Mouse (Mus musculus): ENCODE data around the gene Abcb5. TPM values are rescaled to one million over a fixed set of nuclear protein-coding genes. Genes with fewer than 3 reads are reported as not detected.

Abcb5 gene
- total RNA-seq (2014; rRNA removed) (not detected in 2 replicates), polyA plus RNA-seq (2015; fragmentation: Nextera tagmentation; extraction: Ambion mirVana) (not detected in 2 replicates)

GRCm38 (mm10) chr12:118966321-118966720 lies at the start of gene Abcb5:
Abcb5 (minus strand) TSS chr12:118966421.
- 87% methylated on average over 4 of the region's 4 CpGs for WGBS
- Histone ChIP-seq H3K4me3 (ENCODE audit: low read depth, low read length) (no peak within 1 kb of the TSS), H3K27ac (ENCODE audit: low read depth, low read length) (no peak within 1 kb of the TSS), H3K36me3 (ENCODE audit: insufficient read depth, low read length) (no peaks in the 10 kb centered on the region), H3K4me1 (ENCODE audit: insufficient read depth, low read length) (no peaks in the 10 kb centered on the region), H3K9me3 (ENCODE audit: low read length) (no peaks in the 10 kb centered on the region), H3K4me2 (ENCODE audit: low read depth, low read length, poor library complexity, severe bottlenecking) (no peak within 1 kb of the TSS), H3K27me3 (ENCODE audit: insufficient read depth, low read length) (no peaks in the 10 kb centered on the region), H3K9ac (replicated peaks; ENCODE audit: low read length, poor library complexity, severe bottlenecking) (no peak within 1 kb of the TSS)
- DNase-seq (ENCODE audit: low spot score) = no peak
- TF ChIP-seq CTCF (IDR thresholded peaks at IDR 0.05) = no peak
- no peak for ATAC-seq (ENCODE audit: low FRiP score)

GRCm38 (mm10) chr12:118999230-118999629 lies 33.0 kb upstream of the Abcb5 start:
- Histone ChIP-seq H3K4me1 (ENCODE audit: insufficient read depth, low read length) (no peaks in the 10 kb centered on the region), H3K4me3 (ENCODE audit: low read depth, low read length) (no peak overlapping the region), H3K9me3 (ENCODE audit: low read length) (no peaks in the 10 kb centered on the region), H3K36me3 (ENCODE audit: insufficient read depth, low read length) (no peaks in the 10 kb centered on the region), H3K4me2 (ENCODE audit: low read depth, low read length, poor library complexity, severe bottlenecking) (no peak overlapping the region), H3K9ac (replicated peaks; ENCODE audit: low read length, poor library complexity, severe bottlenecking) (no peak overlapping the region), H3K27me3 (ENCODE audit: insufficient read depth, low read length) (no peaks in the 10 kb centered on the region), H3K27ac (ENCODE audit: low read depth, low read length) (no peak overlapping the region)
- 78% methylated on average over 2 of the region's 2 CpGs for WGBS
- ATAC-seq (ENCODE audit: low FRiP score) (no peak), DNase-seq (ENCODE audit: low spot score) (no peak)
- no peak for TF ChIP-seq CTCF (IDR thresholded peaks at IDR 0.05)

- Histone ChIP-seq H3K4me2 (ENCODE audit: low read depth, low read length, poor library complexity, severe bottlenecking) (no peak overlapping the region), H3K9me3 (ENCODE audit: low read length) (no peaks in the 10 kb centered on the region), H3K36me3 (ENCODE audit: insufficient read depth, low read length) (no peaks in the 10 kb centered on the region), H3K9ac (replicated peaks; ENCODE audit: low read length, poor library complexity, severe bottlenecking) (no peak overlapping the region), H3K4me1 (ENCODE audit: insufficient read depth, low read length) (no peaks in the 10 kb centered on the region), H3K27ac (ENCODE audit: low read depth, low read length) (no peak overlapping the region), H3K27me3 (ENCODE audit: insufficient read depth, low read length) (no peaks in the 10 kb centered on the region), H3K4me3 (ENCODE audit: low read depth, low read length) (no peak overlapping the region)
- 86% methylated on average over 1 of the region's 1 CpGs for WGBS
- peak; percentile 68 for TF ChIP-seq CTCF (IDR thresholded peaks at IDR 0.05)
- ATAC-seq (ENCODE audit: low FRiP score) = no peak
- peak; percentile 49 for DNase-seq (ENCODE audit: low spot score)
Observed at GRCm38 (mm10) chr12:118994328-118995166, 28.3 kb upstream of the Abcb5 start.

GRCm38 (mm10) chr12:118984852-118985251 lies 18.6 kb upstream of the Abcb5 start:
- 71% methylated on average over 1 of the region's 1 CpGs for WGBS
- Histone ChIP-seq H3K27ac (ENCODE audit: low read depth, low read length) (no peak overlapping the region), H3K27me3 (ENCODE audit: insufficient read depth, low read length) (no peaks in the 10 kb centered on the region), H3K9ac (replicated peaks; ENCODE audit: low read length, poor library complexity, severe bottlenecking) (no peak overlapping the region), H3K4me3 (ENCODE audit: low read depth, low read length) (no peak overlapping the region), H3K9me3 (ENCODE audit: low read length) (no peaks in the 10 kb centered on the region), H3K4me2 (ENCODE audit: low read depth, low read length, poor library complexity, severe bottlenecking) (no peak overlapping the region), H3K36me3 (ENCODE audit: insufficient read depth, low read length) (no peaks in the 10 kb centered on the region), H3K4me1 (ENCODE audit: insufficient read depth, low read length) (no peaks in the 10 kb centered on the region)
- TF ChIP-seq CTCF (IDR thresholded peaks at IDR 0.05) = no peak
- no peak for ATAC-seq (ENCODE audit: low FRiP score)
- DNase-seq (ENCODE audit: low spot score) = no peak

- Histone ChIP-seq H3K4me3 (ENCODE audit: low read depth, low read length) (peak overlapping the region; percentile 10; the same call in 1 of the 2 replicates), H3K36me3 (ENCODE audit: insufficient read depth, low read length) (no peaks in the 10 kb centered on the region), H3K9me3 (ENCODE audit: low read length) (no peaks in the 10 kb centered on the region), H3K4me1 (ENCODE audit: insufficient read depth, low read length) (0 out of 2 replicates have a peak, but pooled peaks cover 2% of the 10 kb centered on the region), H3K27ac (ENCODE audit: low read depth, low read length) (no peak overlapping the region), H3K27me3 (ENCODE audit: insufficient read depth, low read length) (no peaks in the 10 kb centered on the region), H3K4me2 (ENCODE audit: low read depth, low read length, poor library complexity, severe bottlenecking) (peak overlapping the region; percentile 35), H3K9ac (replicated peaks; ENCODE audit: low read length, poor library complexity, severe bottlenecking) (0 out of 2 replicates have a peak overlapping the region, but pooled peaks have one; percentile 9)
- peak; percentile 74 for ATAC-seq (ENCODE audit: low FRiP score)
- TF ChIP-seq CTCF (IDR thresholded peaks at IDR 0.05) = peak; percentile 93
- peak; percentile 92 for DNase-seq (ENCODE audit: low spot score)
- WGBS = 24% methylated on average over 13 of the region's 13 CpGs
Observed at GRCm38 (mm10) chr12:118930386-118931318, 35.6 kb downstream of the Abcb5 start.

All from midbrain, postnatal 0 days (tissue).